Mouse (Mus musculus) Muller cell, postnatal 12 days (primary cell): ENCODE measurements at regions not wholly inside any gene's neighbourhood (a gene's known extent, or its start where the extent isn't known, plus 50 kb on each side); places are given as distances from the start of the nearest gene placed in this dataset.

Source experiments
- DNase-seq: peaks from one replicate; pipeline ENCODE4 v3.0.0-alpha.2; 2015; ENCODE audit errors: inconsistent ontology term

GRCm38 (mm10) chrX:163452971-163453532, 96.4 kb downstream of the Grpr start:
- DNase-seq, result peak; percentile 0

- no peak for DNase-seq
Measured at GRCm38 (mm10) chrX:163405586-163405985, 143.9 kb downstream of the Grpr start.

- no peak for DNase-seq
Measured at GRCm38 (mm10) chrX:163386380-163386779, 163.1 kb downstream of the Grpr start.
